Comparison of ENCODE assay signal across 8 mouse cellular contexts in genomic region chr16:38712581-38713403, GRCm38 (mm10). TPM values are rescaled to one million over a fixed set of nuclear protein-coding genes. Genes with fewer than 3 reads are reported as not detected.
DNase-seq lines count a peak whose midpoint lies in the region; ATAC-seq and TF ChIP-seq lines count a peak whose summit lies in the region.

Arhgap31 (minus strand) TSS chr16:38713274.

- peak within 1 kb of the TSS; percentile 84 for H3K27ac ChIP-seq in cortical plate, adult 2 months (ENCODE audit: insufficient read depth, low read length)
- H3K27ac ChIP-seq in hindbrain, embryonic 16.5 days (ENCODE audit: low read depth, low read length) = peak within 1 kb of the TSS; percentile 77
- peak within 1 kb of the TSS; percentile 86 for H3K27ac ChIP-seq in left cerebral cortex, adult 2 months
- peak within 1 kb of the TSS; percentile 86 for H3K27ac ChIP-seq in macrophage

- H3K9ac ChIP-seq in hindbrain, embryonic 16.5 days (ENCODE audit: low read depth, low read length) = peak within 1 kb of the TSS; percentile 81

- no peak for TF ChIP-seq CTCF in cortical plate, adult 2 months (IDR thresholded peaks at IDR 0.05; ENCODE audit: extremely low read depth, insufficient read depth, low read length)
- TF ChIP-seq CTCF in left cerebral cortex, adult 2 months (IDR thresholded peaks at IDR 0.05) = no peak

- peak; percentile 93 for ATAC-seq in hindbrain, embryonic 16.5 days

- intact Hi-C loops in left cerebral cortex, adult 2 months (cut with DNase I) = no loop called here

- DNase-seq in ZHBTc4 (ENCODE audit: low read depth, low spot score) = peak; percentile 80
- DNase-seq in gastrocnemius, adult 8-10 months (ENCODE audit: low spot score in 2 of 2) = peak; percentile 77 to 80
- peak; percentile 66 to 67 for DNase-seq in left cerebral cortex, adult 2 months (ENCODE audit: extremely low spot score in 1 of 2, low spot score in 2 of 2)
- DNase-seq in retina, postnatal 7 days (ENCODE audit: low read depth, low spot score) = peak; percentile 43
- DNase-seq in thymus, postnatal 4 days = peak; percentile 88

- H3K27me3 ChIP-seq in hindbrain, embryonic 16.5 days (replicated peaks; ENCODE audit: control insufficient read depth, insufficient read depth, low read length) = no peaks in the 10 kb centered on the region

- H3K4me1 ChIP-seq in cortical plate, adult 2 months (ENCODE audit: control insufficient read depth, insufficient read depth, low read length) = no peaks in the 10 kb centered on the region
- H3K4me1 ChIP-seq in hindbrain, embryonic 16.5 days (ENCODE audit: control insufficient read depth, insufficient read depth, low read depth, low read length) = peaks cover 4% of the 10 kb centered on the region

- peaks cover 37% of the 10 kb centered on the region for H3K79me2 ChIP-seq in macrophage (ENCODE audit: inconsistent target)

- WGBS in hindbrain, embryonic 16.5 days = under 1% methylated on average over 72 of the region's 74 CpGs
- WGBS in macrophage (ENCODE audit: missing documents) = under 1% methylated on average over 72 of the region's 74 CpGs

- peak within 1 kb of the TSS; percentile 88 for H3K4me3 ChIP-seq in cortical plate, adult 2 months (ENCODE audit: insufficient read depth, low read length)
- peak within 1 kb of the TSS; percentile 75 for H3K4me3 ChIP-seq in hindbrain, embryonic 16.5 days (ENCODE audit: low read length)
- H3K4me3 ChIP-seq in left cerebral cortex, adult 2 months = peak within 1 kb of the TSS; percentile 83
- peak within 1 kb of the TSS; percentile 74 for H3K4me3 ChIP-seq in macrophage (ENCODE audit: inconsistent target)

- H3K36me3 ChIP-seq in hindbrain, embryonic 16.5 days (ENCODE audit: control insufficient read depth, insufficient read depth, low read length) = no peaks in the 10 kb centered on the region
- no peaks in the 10 kb centered on the region for H3K36me3 ChIP-seq in macrophage (ENCODE audit: inconsistent target)

- peak within 1 kb of the TSS; percentile 87 for H3K4me2 ChIP-seq in hindbrain, embryonic 16.5 days (ENCODE audit: low read length)

- H3K9me3 ChIP-seq in hindbrain, embryonic 16.5 days (ENCODE audit: control insufficient read depth, low read length) = no peaks in the 10 kb centered on the region

- 0 out of 2 replicates have a peak, but pooled peaks have one; percentile 5 for TF ChIP-seq POLR2A in cortical plate, adult 2 months (IDR thresholded peaks at IDR 0.05; ENCODE audit: extremely low read depth, insufficient read depth, low read length)

RNA-seq across cellular contexts. Expression of gene Arhgap31, which starts in this region (rescaled TPM):
- polyA plus RNA-seq in cortical plate, adult 2 months (2012; rRNA removed) = 10.3 and 10.4 TPM in 2 replicates
- total RNA-seq in gastrocnemius, adult 8-10 months (2022) = 10 to 100 TPM in 2 of 4 experiments, 1 to 10 TPM in 2; 9.3 to 14.3 (median 11.0) TPM
- polyA plus RNA-seq in hindbrain, embryonic 16.5 days (2015; fragmentation: Nextera tagmentation; extraction: Ambion mirVana) = 4.5 and 6.7 TPM in 2 replicates
- 10 to 100 TPM; 19.1 to 20.6 TPM for total RNA-seq in left cerebral cortex, adult 2 months (2021)
- total RNA-seq in macrophage (2018; cell fraction: chromatin; rRNA removed) = 100 to 1,000 TPM in 13 of 26 experiments, 10 to 100 TPM in 13; 73.0 to 287 (median 98.6) TPM
- 100 to 1,000 TPM in 2 of 26 experiments, 10 to 100 TPM in 24; 51.5 to 132 (median 63.9) TPM for total RNA-seq in macrophage (2018; cell fraction: cytosol; rRNA removed)
- total RNA-seq in macrophage (2018; cell fraction: nucleus; rRNA removed) = 100 to 1,000 TPM in 8 of 26 experiments, 10 to 100 TPM in 18; 70.5 to 224 (median 90.7) TPM
- 36.3 to 40.3 TPM (median 37.2 TPM) in 3 replicates for polyA plus RNA-seq in macrophage (2018)

Comparison
In these comparisons a context has a peak if more than half of its experiments do, and no peak if none do; other contexts are left out.
1. Peak in every context shown above with its lines: DNase-seq, ATAC-seq, H3K4me3 ChIP-seq and H3K27ac ChIP-seq.